In the genomic region with DNA sequence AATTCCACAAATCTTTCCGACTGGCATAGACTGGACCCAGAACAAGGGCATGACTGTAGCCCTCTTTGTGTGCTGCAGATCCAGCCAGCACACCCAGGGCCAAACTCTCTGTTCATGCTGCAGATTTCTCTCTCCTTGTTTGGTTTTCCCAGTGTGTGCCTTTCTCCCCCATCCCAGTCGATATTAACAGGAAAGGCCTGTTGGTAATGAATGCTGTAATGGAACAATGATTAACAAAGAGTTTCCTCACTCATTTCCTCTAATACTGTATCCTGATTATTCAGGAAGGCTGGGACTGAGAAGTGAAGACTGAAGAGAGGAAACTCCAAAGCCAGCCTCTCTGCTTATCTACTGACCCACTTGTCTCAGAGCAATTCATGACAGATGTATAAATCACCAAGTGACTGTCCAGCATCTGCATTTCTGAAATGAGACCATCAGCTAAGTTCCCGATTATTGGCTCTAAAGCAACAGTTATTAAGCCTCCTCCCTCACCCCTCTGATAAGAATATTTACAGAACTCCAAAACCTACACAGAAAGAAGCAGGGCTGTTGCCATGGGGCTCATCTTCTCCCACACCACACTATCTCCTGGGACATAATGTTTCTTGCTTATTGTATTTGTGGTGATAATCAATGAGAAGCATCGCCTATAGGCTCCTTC, we compare ENCODE assay signal across 9 mouse cellular contexts. TPM values are rescaled to one million over a fixed set of nuclear protein-coding genes. Genes with fewer than 3 reads are reported as not detected.
DNase-seq lines count a peak whose midpoint lies in the region; ATAC-seq and TF ChIP-seq lines count a peak whose summit lies in the region.
"Had no signal": no experiment of that assay in that cellular context is flagged by ENCODE, and none has a peak within 500 bp of the region (broad histone marks: within the 10 kb centered on the region; RNA-seq: fewer than 3 reads in every experiment).

No protein-coding gene starts in this region.

- TF ChIP-seq CTCF in stomach, postnatal 0 days (IDR thresholded peaks at IDR 0.05; ENCODE audit: low read depth), result no peak

- intact Hi-C loops in heart, postnatal 25 days (cut with DNase I), result loop anchor here (5.0 kb wide), 1 partner anchor 37 kb away; no protein-coding TSS in a partner anchor

- no peaks in the 10 kb centered on the region for H3K4me1 ChIP-seq in midbrain, embryonic 11.5 days (ENCODE audit: control insufficient read depth, insufficient read depth, low read length)
- no peaks in the 10 kb centered on the region for H3K4me1 ChIP-seq in midbrain, embryonic 14.5 days (ENCODE audit: control insufficient read depth, insufficient read depth, low read length)
- H3K4me1 ChIP-seq in liver, embryonic 15.5 days (replicated peaks), result peaks cover 29% of the 10 kb centered on the region
- no peaks in the 10 kb centered on the region for H3K4me1 ChIP-seq in stomach, postnatal 0 days (replicated peaks; ENCODE audit: control insufficient read depth, insufficient read depth)
- H3K4me1 ChIP-seq: neural tube, embryonic 12.5 days had no signal

- H3K9me3 ChIP-seq in midbrain, embryonic 11.5 days (ENCODE audit: control insufficient read depth, low read length), result no peaks in the 10 kb centered on the region
- no peaks in the 10 kb centered on the region for H3K9me3 ChIP-seq in midbrain, embryonic 14.5 days (ENCODE audit: control insufficient read depth, low read length)
- no peaks in the 10 kb centered on the region for H3K9me3 ChIP-seq in liver, embryonic 15.5 days (replicated peaks)
- H3K9me3 ChIP-seq in stomach, postnatal 0 days (ENCODE audit: control insufficient read depth, low read length), result no peaks in the 10 kb centered on the region
- H3K9me3 ChIP-seq: neural tube, embryonic 12.5 days had no signal

- DNase-seq in heart, adult 8-10 months (ENCODE audit: low spot score), result peak; percentile 46
- DNase-seq in heart, postnatal 25 days (ENCODE audit: low spot score), result no peak
- DNase-seq in midbrain, embryonic 11.5 days (ENCODE audit: low spot score, missing footprints), result peak; percentile 66
- DNase-seq in midbrain, embryonic 14.5 days, result no peak
- no peak for DNase-seq in stomach, postnatal 0 days (ENCODE audit: low spot score)
- DNase-seq in adrenal gland, postnatal 10 days, result no peak

- no peak overlapping the region for H3K9ac ChIP-seq in midbrain, embryonic 11.5 days (ENCODE audit: low read length)
- H3K9ac ChIP-seq in midbrain, embryonic 14.5 days (replicated peaks; ENCODE audit: low read length), result no peak overlapping the region
- no peak overlapping the region for H3K9ac ChIP-seq in liver, embryonic 15.5 days
- no peak overlapping the region for H3K9ac ChIP-seq in stomach, postnatal 0 days (ENCODE audit: low read length)
- H3K9ac ChIP-seq: neural tube, embryonic 12.5 days had no signal

- no peak for TF ChIP-seq EP300 in stomach, postnatal 0 days (optimal IDR thresholded peaks at IDR 0.05)

- H3K27ac ChIP-seq in midbrain, embryonic 11.5 days (ENCODE audit: low read depth, low read length), result no peak overlapping the region
- H3K27ac ChIP-seq in midbrain, embryonic 14.5 days (replicated peaks; ENCODE audit: low read depth, low read length), result no peak overlapping the region
- H3K27ac ChIP-seq in liver, embryonic 15.5 days (replicated peaks), result peak overlapping the region; percentile 64
- H3K27ac ChIP-seq in stomach, postnatal 0 days (replicated peaks), result peak overlapping the region; percentile 53; the same call in 1 of the 2 replicates
- H3K27ac ChIP-seq: neural tube, embryonic 12.5 days had no signal

- H3K4me3 ChIP-seq in midbrain, embryonic 11.5 days (ENCODE audit: low read depth, low read length), result no peak overlapping the region
- H3K4me3 ChIP-seq in midbrain, embryonic 14.5 days (replicated peaks; ENCODE audit: low read depth, low read length), result no peak overlapping the region
- no peak overlapping the region for H3K4me3 ChIP-seq in liver, embryonic 15.5 days (replicated peaks)
- H3K4me3 ChIP-seq in stomach, postnatal 0 days (ENCODE audit: low read depth, low read length), result no peak overlapping the region
- H3K4me3 ChIP-seq: neural tube, embryonic 12.5 days had no signal

- no peak overlapping the region for H3K4me2 ChIP-seq in midbrain, embryonic 11.5 days
- H3K4me2 ChIP-seq in midbrain, embryonic 14.5 days (ENCODE audit: low read length), result no peak overlapping the region
- H3K4me2 ChIP-seq in liver, embryonic 15.5 days, result no peak overlapping the region
- no peak overlapping the region for H3K4me2 ChIP-seq in stomach, postnatal 0 days (replicated peaks; ENCODE audit: low read depth)
- H3K4me2 ChIP-seq: neural tube, embryonic 12.5 days had no signal

- WGBS in midbrain, embryonic 11.5 days, result 89% methylated on average over 4 of the region's 4 CpGs
- 93% methylated on average over 4 of the region's 4 CpGs for whole genome bisulfite sequencing in midbrain, embryonic 14.5 days
- 24% methylated on average over 4 of the region's 4 CpGs for WGBS in liver, embryonic 15.5 days (ENCODE audit: insufficient replicate concordance)
- 63% methylated on average over 4 of the region's 4 CpGs for WGBS in stomach, postnatal 0 days

- ATAC-seq in midbrain, embryonic 11.5 days (ENCODE audit: low FRiP score), result no peak
- ATAC-seq in midbrain, embryonic 14.5 days (ENCODE audit: low FRiP score, low TSS enrichment), result no peak
- ATAC-seq in liver, embryonic 15.5 days (ENCODE audit: insufficient read depth), result peak; percentile 69
- peak; percentile 63 for ATAC-seq in stomach, postnatal 0 days (ENCODE audit: low FRiP score, low TSS enrichment)
- ATAC-seq in activated CD4-positive, CD25-positive, alpha-beta regulatory T cell, adult 4 months, result no peak

- no peaks in the 10 kb centered on the region for H3K27me3 ChIP-seq in midbrain, embryonic 11.5 days (ENCODE audit: control insufficient read depth, insufficient read depth, low read length)
- H3K27me3 ChIP-seq in midbrain, embryonic 14.5 days (ENCODE audit: control insufficient read depth, insufficient read depth, low read length), result no peaks in the 10 kb centered on the region
- no peaks in the 10 kb centered on the region for H3K27me3 ChIP-seq in liver, embryonic 15.5 days
- H3K27me3 ChIP-seq in stomach, postnatal 0 days (ENCODE audit: control insufficient read depth, insufficient read depth, low read length), result no peaks in the 10 kb centered on the region
- H3K27me3 ChIP-seq: neural tube, embryonic 12.5 days had no signal

- H3K36me3 ChIP-seq in midbrain, embryonic 11.5 days (ENCODE audit: control insufficient read depth, insufficient read depth, low read length), result peaks cover 6% of the 10 kb centered on the region
- H3K36me3 ChIP-seq in midbrain, embryonic 14.5 days (ENCODE audit: control insufficient read depth, insufficient read depth, low read length), result peaks cover 26% of the 10 kb centered on the region
- H3K36me3 ChIP-seq in liver, embryonic 15.5 days (replicated peaks), result peaks cover 83% of the 10 kb centered on the region
- 0 out of 2 replicates have a peak, but pooled peaks cover 6% of the 10 kb centered on the region for H3K36me3 ChIP-seq in stomach, postnatal 0 days (ENCODE audit: control insufficient read depth, insufficient read depth, low read length)

RNA-seq across cellular contexts. Expression of a gene that starts 41.3 kb away (rescaled TPM):
- total RNA-seq in heart, adult 8-10 months (2022), result 10 to 100 TPM; 49.8 to 53.3 (median 51.2) TPM
- 10 to 100 TPM; 43.9 to 50.9 TPM for total RNA-seq in heart, postnatal 25 days (2021)
- 29.1 and 33.8 TPM in 2 replicates for polyA plus RNA-seq in midbrain, embryonic 11.5 days (2014; fragmentation: Nextera tagmentation; extraction: Ambion mirVana)
- 32.7 and 35.6 TPM in 2 replicates for polyA plus RNA-seq in midbrain, embryonic 14.5 days (2014; fragmentation: Nextera tagmentation; extraction: Ambion mirVana)
- polyA plus RNA-seq in liver, embryonic 15.5 days (2015; fragmentation: Nextera tagmentation; extraction: Ambion mirVana), result 18.9 and 19.2 TPM in 2 replicates
- 8.9 and 9.0 TPM in 2 replicates for polyA plus RNA-seq in stomach, postnatal 0 days (2015; fragmentation: Nextera tagmentation; extraction: Ambion mirVana)
- polyA plus RNA-seq in activated CD4-positive, CD25-positive, alpha-beta regulatory T cell, adult 4 months (2017; shearing (Covaris generic)), result 10 to 100 TPM; 20.7 to 23.2 TPM
- 10 to 100 TPM; 61.2 to 63.2 TPM for total RNA-seq in adrenal gland, postnatal 10 days (2021)

Comparison
In these comparisons a context has a peak if more than half of its experiments do, and no peak if none do; other contexts are left out.
1. DNase-seq: peak in heart, adult 8-10 months (single experiment) and midbrain, embryonic 11.5 days (single experiment); none in heart, postnatal 25 days (single experiment), midbrain, embryonic 14.5 days (single experiment), stomach, postnatal 0 days (single experiment) and adrenal gland, postnatal 10 days (single experiment).
2. ATAC-seq: peak in liver, embryonic 15.5 days (single experiment) and stomach, postnatal 0 days (single experiment); none in midbrain, embryonic 11.5 days (single experiment), midbrain, embryonic 14.5 days (single experiment) and activated CD4-positive, CD25-positive, alpha-beta regulatory T cell, adult 4 months (single experiment).
3. H3K27ac ChIP-seq: peak in liver, embryonic 15.5 days (single experiment) and stomach, postnatal 0 days (single experiment); none in midbrain, embryonic 11.5 days (single experiment) and midbrain, embryonic 14.5 days (single experiment).